Mouse (Mus musculus): ENCODE results near the gene Tnfsf15.

DNA sequence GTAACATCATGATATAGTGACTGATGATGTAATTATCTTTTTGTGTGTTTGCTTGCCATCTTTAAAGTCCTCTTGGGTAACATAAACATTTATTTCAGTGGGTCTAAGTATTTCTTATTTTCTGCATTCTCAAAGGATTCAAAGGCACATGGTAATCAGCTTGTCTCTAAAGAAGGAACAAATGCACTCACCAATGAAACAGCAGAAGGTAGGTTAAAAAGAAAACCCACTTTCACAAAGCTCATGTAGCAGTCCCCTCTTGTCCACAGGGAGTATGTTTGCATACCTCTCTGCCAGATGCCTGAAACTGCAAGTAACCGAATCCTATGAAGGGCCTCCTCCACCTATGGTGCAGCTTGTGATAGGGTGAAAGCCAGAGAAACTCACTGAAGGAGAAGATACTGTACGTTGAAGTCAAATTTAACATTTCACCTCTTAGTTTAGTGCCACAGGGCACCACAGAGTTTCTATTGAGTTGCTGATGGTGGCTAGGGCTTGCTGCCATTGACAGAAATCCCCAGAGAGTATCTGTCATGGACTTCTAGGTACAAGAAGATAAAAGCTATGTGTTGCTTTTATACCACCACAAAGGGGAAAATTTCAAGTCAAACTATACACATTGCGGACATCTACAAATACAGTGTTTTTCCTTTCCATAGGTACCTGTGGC lies 3.3 kb upstream of the Tnfsf15 start:
- TF ChIP-seq MAFK (IDR thresholded peaks at IDR 0.05; ENCODE audit: insufficient read depth, low read depth, low read length) (no peak), ZNF384 (IDR thresholded peaks at IDR 0.05; ENCODE audit: low read depth, low read length) (no peak), CHD2 (IDR thresholded peaks at IDR 0.05; ENCODE audit: low read depth, low read length) (no peak), ZC3H11A (IDR thresholded peaks at IDR 0.05; ENCODE audit: borderline replicate concordance, low read depth, low read length) (no peak)

Data from ES-E14 (cell line).